Mouse (Mus musculus) forebrain, embryonic 12.5 days (tissue): ENCODE data around the gene Gngt1. TPM values are rescaled to one million over a fixed set of nuclear protein-coding genes. Genes with fewer than 3 reads are reported as not detected.

Experiments
- ATAC-seq: fragments of 200-750 bp; cut with Nextera tagmentation; 2 replicates; pipeline ENCODE4 v1.8.0; 2017; ENCODE audit warnings: moderate TSS enrichment; ENCODE audit not compliant: low FRiP score
- H3K27ac ChIP-seq: fragments of 300-500 bp; sonication (generic); 2 replicates; pipeline ENCODE4 v1.5.1; 2016; ENCODE audit warnings: mild to moderate bottlenecking
- H3K27me3 ChIP-seq: fragments of 300-500 bp; sonication (generic); 2 replicates; pipeline ENCODE4 v1.6.1; 2016; ENCODE audit warnings: mild to moderate bottlenecking
- H3K36me3 ChIP-seq: fragments of 300-500 bp; sonication (generic); replicated peaks from 2 replicates; pipeline ENCODE4 v1.6.1; 2016; ENCODE audit warnings: mild to moderate bottlenecking
- H3K4me1 ChIP-seq: fragments of 300-500 bp; sonication (generic); 2 replicates; pipeline ENCODE4 v1.6.1; 2016
- H3K4me2 ChIP-seq: fragments of 300-500 bp; sonication (generic); 2 replicates; pipeline ENCODE4 v1.6.1; 2016; ENCODE audit warnings: mild to moderate bottlenecking, moderate library complexity
- H3K4me3 ChIP-seq: fragments of 300-500 bp; sonication (generic); replicated peaks from 2 replicates; pipeline ENCODE4 v1.5.1; 2016; ENCODE audit warnings: mild to moderate bottlenecking
- H3K9ac ChIP-seq: fragments of 300-500 bp; sonication (generic); 2 replicates; pipeline ENCODE4 v1.6.1; 2016; ENCODE audit warnings: mild to moderate bottlenecking
- H3K9me3 ChIP-seq: fragments of 300-500 bp; sonication (generic); 2 replicates; pipeline ENCODE4 v1.6.1; 2016
- WGBS: fragments of 180-500 bp; shearing (Covaris S2); methylation state at CpG from one replicate; pipeline ENCODE4 v1.1.7; 2016; 5-methylcytosine and 5-hydroxymethylcytosine counted together
- polyA plus RNA-seq: library from polyadenylated mRNA; unstranded; fragments of >200 nt; fragmentation: Nextera tagmentation; extraction: Ambion mirVana; gene quantifications from 2 replicates; pipeline ENCODE4 v1.2.1, GENCODE M21; 2016

Gngt1 gene
- not detected in 2 replicates for polyA plus RNA-seq

- Histone ChIP-seq H3K27me3 (no peaks in the 10 kb centered on the region), H3K4me3 (no peak within 1 kb of the TSS), H3K36me3 (no peaks in the 10 kb centered on the region), H3K9me3 (no peaks in the 10 kb centered on the region), H3K4me1 (no peaks in the 10 kb centered on the region), H3K27ac (no peak within 1 kb of the TSS), H3K4me2 (no peak within 1 kb of the TSS), H3K9ac (no peak within 1 kb of the TSS)
- ATAC-seq = no peak
- 88% methylated on average over 6 of the region's 6 CpGs for WGBS
Measured at GRCm38 (mm10) chr6:3993492-3993891, at the start of gene Gngt1. Gngt1 (plus strand) TSS chr6:3993792.

- Histone ChIP-seq H3K4me3 (no peak overlapping the region), H3K9me3 (no peaks in the 10 kb centered on the region), H3K36me3 (no peaks in the 10 kb centered on the region), H3K4me1 (no peaks in the 10 kb centered on the region; the same call in 1 of the 2 replicates), H3K27me3 (no peaks in the 10 kb centered on the region), H3K27ac (no peak overlapping the region), H3K4me2 (no peak overlapping the region), H3K9ac (no peak overlapping the region)
- 53% methylated on average over 4 of the region's 4 CpGs for WGBS
- ATAC-seq = no peak
Measured at GRCm38 (mm10) chr6:3954969-3955368, 38.6 kb upstream of the Gngt1 start.

GRCm38 (mm10) chr6:3967676-3968626 is 25.6 kb upstream of the Gngt1 start:
- 31% methylated on average over 31 of the region's 31 CpGs for WGBS
- H3K4me1 ChIP-seq = no peaks in the 10 kb centered on the region
- no peaks in the 10 kb centered on the region for H3K9me3 ChIP-seq
- H3K27ac ChIP-seq = no peak overlapping the region
- peak overlapping the region; percentile 24; the same call in 1 of the 2 replicates for H3K4me2 ChIP-seq
- no peak overlapping the region for H3K9ac ChIP-seq
- H3K27me3 ChIP-seq = peaks cover 8% of the 10 kb centered on the region; the same call in 1 of the 2 replicates
- H3K36me3 ChIP-seq = no peaks in the 10 kb centered on the region
- H3K4me3 ChIP-seq = no peak overlapping the region; the same call in 1 of the 2 replicates
- no peak for ATAC-seq

GRCm38 (mm10) chr6:3973679-3974078 is 19.9 kb upstream of the Gngt1 start:
- Histone ChIP-seq H3K9me3 (no peaks in the 10 kb centered on the region), H3K4me3 (no peak overlapping the region), H3K4me1 (no peaks in the 10 kb centered on the region), H3K27me3 (no peaks in the 10 kb centered on the region; the same call in 1 of the 2 replicates), H3K36me3 (no peaks in the 10 kb centered on the region), H3K4me2 (no peak overlapping the region), H3K27ac (no peak overlapping the region), H3K9ac (no peak overlapping the region)
- ATAC-seq = no peak
- 61% methylated on average over 1 of the region's 1 CpGs for WGBS

GRCm38 (mm10) chr6:3982661-3983284 is 10.8 kb upstream of the Gngt1 start:
- H3K9me3 ChIP-seq = no peaks in the 10 kb centered on the region
- H3K4me3 ChIP-seq = no peak overlapping the region
- H3K27ac ChIP-seq = no peak overlapping the region
- no peaks in the 10 kb centered on the region for H3K36me3 ChIP-seq
- WGBS = 86% methylated on average over 5 of the region's 5 CpGs
- no peaks in the 10 kb centered on the region for H3K27me3 ChIP-seq
- no peaks in the 10 kb centered on the region for H3K4me1 ChIP-seq
- no peak overlapping the region for H3K4me2 ChIP-seq
- no peak overlapping the region for H3K9ac ChIP-seq
- ATAC-seq = no peak

- H3K9ac ChIP-seq = no peak within 1 kb of the TSS
- 82% methylated on average over 3 of the region's 3 CpGs for WGBS
- H3K4me3 ChIP-seq = no peak within 1 kb of the TSS
- no peak within 1 kb of the TSS for H3K27ac ChIP-seq
- no peaks in the 10 kb centered on the region for H3K27me3 ChIP-seq
- H3K36me3 ChIP-seq = no peaks in the 10 kb centered on the region
- H3K9me3 ChIP-seq = no peaks in the 10 kb centered on the region
- H3K4me2 ChIP-seq = no peak within 1 kb of the TSS
- no peaks in the 10 kb centered on the region for H3K4me1 ChIP-seq
- ATAC-seq = no peak
Measured at GRCm38 (mm10) chr6:3988750-3989149, 4.8 kb upstream of the Gngt1 start, which contains the start of gene Tfpi2. Tfpi2 (minus strand) TSS chr6:3988919.

GRCm38 (mm10) chr6:3998089-3998488 is 4.5 kb downstream of the Gngt1 start:
- H3K4me3 ChIP-seq = no peak overlapping the region
- no peaks in the 10 kb centered on the region for H3K9me3 ChIP-seq
- no peaks in the 10 kb centered on the region for H3K27me3 ChIP-seq
- no peak overlapping the region for H3K27ac ChIP-seq
- no peaks in the 10 kb centered on the region for H3K4me1 ChIP-seq
- no peak for ATAC-seq
- 86% methylated on average over 4 of the region's 4 CpGs for WGBS
- no peak overlapping the region for H3K4me2 ChIP-seq
- no peak overlapping the region for H3K9ac ChIP-seq
- no peaks in the 10 kb centered on the region for H3K36me3 ChIP-seq

GRCm38 (mm10) chr6:3999296-3999695 is 5.7 kb downstream of the Gngt1 start:
- WGBS = 67% methylated on average over 6 of the region's 6 CpGs
- Histone ChIP-seq H3K4me3 (no peak overlapping the region), H3K4me2 (no peak overlapping the region), H3K4me1 (peaks cover 6% of the 10 kb centered on the region), H3K27me3 (no peaks in the 10 kb centered on the region), H3K27ac (no peak overlapping the region), H3K36me3 (no peaks in the 10 kb centered on the region), H3K9me3 (no peaks in the 10 kb centered on the region), H3K9ac (no peak overlapping the region)
- no peak for ATAC-seq

GRCm38 (mm10) chr6:4000716-4001115 is 7.1 kb downstream of the Gngt1 start:
- Histone ChIP-seq H3K4me2 (no peak overlapping the region), H3K9ac (no peak overlapping the region), H3K27ac (no peak overlapping the region), H3K36me3 (no peaks in the 10 kb centered on the region), H3K4me1 (peaks cover 7% of the 10 kb centered on the region), H3K9me3 (no peaks in the 10 kb centered on the region), H3K27me3 (0 out of 2 replicates have a peak, but pooled peaks cover 3% of the 10 kb centered on the region), H3K4me3 (no peak overlapping the region)
- WGBS = 86% methylated on average over 3 of the region's 3 CpGs
- no peak for ATAC-seq

GRCm38 (mm10) chr6:4003445-4003844 is 9.9 kb downstream of the Gngt1 start:
- WGBS = 62% methylated on average over 4 of the region's 4 CpGs
- no peaks in the 10 kb centered on the region for H3K9me3 ChIP-seq
- H3K9ac ChIP-seq = no peak overlapping the region
- H3K27me3 ChIP-seq = 0 out of 2 replicates have a peak, but pooled peaks cover 3% of the 10 kb centered on the region
- no peaks in the 10 kb centered on the region for H3K36me3 ChIP-seq
- no peak overlapping the region for H3K27ac ChIP-seq
- peaks cover 7% of the 10 kb centered on the region for H3K4me1 ChIP-seq
- no peak for ATAC-seq
- peak overlapping the region; percentile 64; the same call in 1 of the 2 replicates for H3K4me2 ChIP-seq
- H3K4me3 ChIP-seq = peak overlapping the region; percentile 36; the same call in 1 of the 2 replicates

- no peaks in the 10 kb centered on the region for H3K36me3 ChIP-seq
- peak; percentile 73 for ATAC-seq
- 0 out of 2 replicates have a peak, but pooled peaks cover 3% of the 10 kb centered on the region for H3K27me3 ChIP-seq
- H3K4me1 ChIP-seq = peaks cover 7% of the 10 kb centered on the region
- no peaks in the 10 kb centered on the region for H3K9me3 ChIP-seq
- H3K4me2 ChIP-seq = peak within 1 kb of the TSS; percentile 64
- no peak within 1 kb of the TSS for H3K27ac ChIP-seq
- WGBS = 1% methylated on average over 19 of the region's 19 CpGs
- peak within 1 kb of the TSS; percentile 36 for H3K4me3 ChIP-seq
- H3K9ac ChIP-seq = peak within 1 kb of the TSS; percentile 42; the same call in 1 of the 2 replicates
Measured at GRCm38 (mm10) chr6:4003890-4004306, 10.3 kb downstream of the Gngt1 start, which contains the start of gene Gng11. Gng11 (plus strand) TSS chr6:4003904.

- no peaks in the 10 kb centered on the region for H3K36me3 ChIP-seq
- ATAC-seq = no peak
- 78% methylated on average over 2 of the region's 2 CpGs for WGBS
- no peak overlapping the region for H3K4me3 ChIP-seq
- H3K27ac ChIP-seq = no peak overlapping the region
- H3K27me3 ChIP-seq = 0 out of 2 replicates have a peak, but pooled peaks cover 3% of the 10 kb centered on the region
- H3K4me2 ChIP-seq = no peak overlapping the region
- H3K9me3 ChIP-seq = no peaks in the 10 kb centered on the region
- H3K9ac ChIP-seq = no peak overlapping the region
- peaks cover 7% of the 10 kb centered on the region for H3K4me1 ChIP-seq
Measured at GRCm38 (mm10) chr6:4004808-4005207, 11.2 kb downstream of the Gngt1 start.
